Mouse (Mus musculus) lung, postnatal 0 days (tissue): ENCODE measurements around the gene Brinp1. TPM values are rescaled to one million over a fixed set of nuclear protein-coding genes. Genes with fewer than 3 reads are reported as not detected.

Experiments used
- ATAC-seq: fragments of 200-750 bp; cut with Nextera tagmentation; 2 replicates; pipeline ENCODE4 v1.8.0; 2017; ENCODE audit warnings: moderate library complexity
- DNase-seq: peaks from one replicate; pipeline ENCODE4 v3.0.0-alpha.2; 2016; ENCODE audit warnings: low spot score
- H3K27ac ChIP-seq: fragments of 300-500 bp; sonication (generic); 2 replicates; pipeline ENCODE4 v1.5.1; 2014; ENCODE audit warnings: antibody characterized with exemption, mild to moderate bottlenecking, low read length, mixed read lengths
- H3K27me3 ChIP-seq: fragments of 300-500 bp; sonication (generic); replicated peaks from 2 replicates; pipeline ENCODE4 v1.6.1; 2014; ENCODE audit warnings: low read length, mixed read lengths; ENCODE audit not compliant: insufficient read depth
- H3K36me3 ChIP-seq: fragments of 300-500 bp; sonication (generic); 2 replicates; pipeline ENCODE4 v1.6.1; 2014; ENCODE audit warnings: low read length, mixed read lengths; ENCODE audit not compliant: insufficient read depth
- H3K4me1 ChIP-seq: fragments of 300-500 bp; sonication (generic); 2 replicates; pipeline ENCODE4 v1.6.1; 2014; ENCODE audit warnings: antibody characterized with exemption, low read depth, low read length, mixed read lengths; ENCODE audit not compliant: insufficient read depth
- H3K4me2 ChIP-seq: fragments of 300-500 bp; sonication (generic); replicated peaks from 2 replicates; pipeline ENCODE4 v1.6.1; 2014; ENCODE audit warnings: low read depth, mild to moderate bottlenecking, low read length, moderate library complexity, mixed read lengths
- H3K4me3 ChIP-seq: fragments of 300-500 bp; sonication (generic); 2 replicates; pipeline ENCODE4 v1.5.1; 2014; ENCODE audit warnings: low read depth, low read length
- H3K9ac ChIP-seq: fragments of 300-500 bp; sonication (generic); replicated peaks from 2 replicates; pipeline ENCODE4 v1.6.1; 2014; ENCODE audit warnings: low read depth, mild to moderate bottlenecking
- H3K9me3 ChIP-seq: fragments of 300-500 bp; sonication (generic); 2 replicates; pipeline ENCODE4 v1.6.1; 2016; ENCODE audit warnings: low read length, mixed read lengths
- CTCF ChIP-seq: IDR thresholded peaks from 2 replicates; pipeline ENCODE4 v1.5.1; 2016; ENCODE audit warnings: antibody characterized with exemption, mild to moderate bottlenecking
- EP300 ChIP-seq: IDR thresholded peaks from 2 replicates; pipeline ENCODE4 v1.6.1; 2016; ENCODE audit warnings: antibody characterized with exemption, mild to moderate bottlenecking, control low read depth
- WGBS: fragments of 180-500 bp; shearing (Covaris S2); extraction: QIAGEN DNeasy Blood & Tissue Kit; methylation state at CpG from one replicate; pipeline ENCODE4 v1.1.7; 2014; 5-methylcytosine and 5-hydroxymethylcytosine counted together
- polyA plus RNA-seq: library from polyadenylated mRNA; unstranded; fragments of >200 nt; fragmentation: Nextera tagmentation; extraction: Ambion mirVana; gene quantifications from 2 replicates; pipeline ENCODE4 v1.2.1, GENCODE M21; 2015

The Brinp1 gene
- polyA plus RNA-seq, 1 experiment from 2014 or later: 13.6 TPM

DNA sequence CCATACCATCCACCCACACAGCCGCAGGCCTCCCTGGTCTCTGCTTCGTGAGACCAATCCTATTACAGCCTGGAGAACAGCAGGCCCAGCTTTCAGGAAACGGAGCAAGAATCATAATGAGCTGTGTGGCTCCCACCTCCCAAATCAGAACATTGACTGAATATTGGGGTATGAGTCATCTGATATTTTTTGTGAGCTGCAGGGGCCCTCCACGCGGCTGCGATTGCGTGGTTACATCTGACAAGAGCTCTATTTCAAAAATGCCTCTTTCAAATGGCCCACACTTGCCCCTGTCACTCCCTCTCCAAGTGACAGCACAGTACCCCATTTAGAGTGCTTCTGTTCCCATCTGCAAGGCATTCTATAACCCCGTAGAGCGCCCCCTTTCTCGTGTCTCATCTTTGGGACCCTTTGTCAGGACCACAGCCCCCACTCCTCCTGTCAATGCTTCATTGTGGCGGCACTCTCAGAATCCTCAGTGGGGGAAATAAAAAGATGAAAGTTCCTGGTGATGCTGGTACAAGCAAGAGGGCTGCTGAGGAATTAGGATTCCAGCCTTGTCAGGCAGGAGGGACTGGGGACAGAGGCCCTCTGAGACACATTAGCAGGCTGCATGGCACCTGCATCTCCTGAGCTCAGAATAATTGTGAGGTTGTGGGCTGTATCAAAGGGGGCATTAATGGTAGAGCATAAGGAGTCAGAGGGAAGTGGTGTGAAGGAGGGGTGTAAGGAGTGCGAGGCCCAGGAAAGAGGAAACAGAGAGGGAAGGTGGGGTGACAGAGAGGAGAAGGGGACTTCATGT is 188.2 kb downstream of the Brinp1 start:
- DNase-seq (no peak), ATAC-seq (no peak)
- H3K36me3 ChIP-seq: no peaks in the 10 kb centered on the region
- WGBS: 79% methylated on average over 12 of the region's 12 CpGs
- no peak overlapping the region for H3K9ac ChIP-seq
- no peaks in the 10 kb centered on the region for H3K27me3 ChIP-seq
- H3K4me3 ChIP-seq: no peak overlapping the region
- no peak for TF ChIP-seq EP300
- no peak for TF ChIP-seq CTCF
- no peak overlapping the region for H3K27ac ChIP-seq
- no peaks in the 10 kb centered on the region for H3K9me3 ChIP-seq
- H3K4me1 ChIP-seq: no peaks in the 10 kb centered on the region
- no peak overlapping the region for H3K4me2 ChIP-seq

- Histone ChIP-seq H3K36me3 (no peaks in the 10 kb centered on the region), H3K4me2 (no peak overlapping the region), H3K9ac (no peak overlapping the region), H3K27ac (no peak overlapping the region), H3K27me3 (no peaks in the 10 kb centered on the region), H3K4me1 (no peaks in the 10 kb centered on the region), H3K9me3 (no peaks in the 10 kb centered on the region), H3K4me3 (no peak overlapping the region)
- no peak for ATAC-seq
- DNase-seq: no peak
- 82% methylated on average over 2 of the region's 2 CpGs for WGBS
- TF ChIP-seq CTCF (no peak), EP300 (no peak)
Observed at GRCm38 (mm10) chr4:68764937-68765336, 189.3 kb downstream of the Brinp1 start.

GRCm38 (mm10) chr4:68720983-68721382 is 233.2 kb downstream of the Brinp1 start:
- H3K4me2 ChIP-seq: no peak overlapping the region
- ATAC-seq: peak; percentile 65
- no peak for TF ChIP-seq EP300
- no peak for TF ChIP-seq CTCF
- no peaks in the 10 kb centered on the region for H3K9me3 ChIP-seq
- H3K36me3 ChIP-seq: no peaks in the 10 kb centered on the region
- H3K4me1 ChIP-seq: no peaks in the 10 kb centered on the region
- H3K27ac ChIP-seq: no peak overlapping the region
- no peaks in the 10 kb centered on the region for H3K27me3 ChIP-seq
- peak; percentile 46 for DNase-seq
- H3K4me3 ChIP-seq: no peak overlapping the region
- WGBS: 8% methylated on average over 1 of the region's 1 CpGs
- H3K9ac ChIP-seq: no peak overlapping the region
